Mouse (Mus musculus): ENCODE results near the gene Bcl6. TPM values are rescaled to one million over a fixed set of nuclear protein-coding genes. Genes with fewer than 3 reads are reported as not detected.

The Bcl6 gene
- total and polyA plus RNA-seq, 3 experiments = 0.20 to 0.60 (median 0.25) TPM

DNA sequence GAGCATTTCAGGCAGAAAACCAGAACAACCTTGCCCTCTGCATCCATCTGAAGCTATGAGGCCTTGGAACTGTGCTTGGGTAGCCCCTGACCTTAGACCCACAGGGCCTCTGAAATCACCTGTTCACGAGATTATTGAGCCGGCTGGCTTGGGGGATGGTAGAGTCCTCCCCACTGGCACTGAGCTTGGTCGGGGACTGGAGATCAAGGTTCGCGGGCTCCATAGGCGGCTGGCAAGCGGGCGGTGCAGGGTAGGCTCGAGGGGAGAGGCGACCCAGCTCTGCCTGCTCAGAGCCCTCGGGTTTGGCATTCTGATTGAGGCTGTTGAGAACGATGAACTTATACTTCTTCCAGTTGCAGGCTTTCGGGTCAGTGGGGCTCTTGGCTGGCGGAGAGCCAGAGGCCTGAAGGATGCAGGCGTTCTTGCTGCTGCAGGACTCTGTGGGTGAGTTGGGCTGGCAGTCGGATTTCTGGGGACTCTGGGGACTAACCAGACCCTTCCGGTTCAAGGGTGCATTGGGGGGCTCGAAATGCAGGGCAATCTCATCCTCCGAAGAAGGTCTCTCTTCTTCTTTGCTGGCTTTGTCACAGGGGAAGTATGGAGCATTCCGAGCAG, 16.4 kb downstream of the Bcl6 start:
- DNase-seq (ENCODE audit: extremely low read depth) = no peak
- no peak for TF ChIP-seq ZNF384 (IDR thresholded peaks at IDR 0.05; ENCODE audit: low read depth, low read length)
- no peak for TF ChIP-seq MAZ (IDR thresholded peaks at IDR 0.05; ENCODE audit: low read depth, low read length)
- TF ChIP-seq ETS1 (conservative IDR thresholded peaks at IDR 0.05; ENCODE audit: low read depth, low read length) = no peak
- no peak for TF ChIP-seq E2F4 (IDR thresholded peaks at IDR 0.05; ENCODE audit: insufficient replicate concordance, low read depth, low read length)
- TF ChIP-seq CTCF (conservative IDR thresholded peaks at IDR 0.05 in 1 of 2, IDR thresholded peaks at IDR 0.05 in 1 of 2; ENCODE audit: low read depth in 2 of 2, low read length in 2 of 2) = no peak
- TF ChIP-seq MEF2A (IDR thresholded peaks at IDR 0.05; ENCODE audit: borderline replicate concordance, low read depth, low read length) = no peak
- TF ChIP-seq TBP (conservative IDR thresholded peaks at IDR 0.05; ENCODE audit: low read depth, low read length) = no peak
- no peak for TF ChIP-seq USF2 (conservative IDR thresholded peaks at IDR 0.05; ENCODE audit: low read depth, low read length)
- TF ChIP-seq CHD1 (IDR thresholded peaks at IDR 0.05; ENCODE audit: low read depth, low read length) = no peak
- TF ChIP-seq RCOR1 (conservative IDR thresholded peaks at IDR 0.05; ENCODE audit: low read depth, low read length) = no peak
- no peak for TF ChIP-seq UBTF (IDR thresholded peaks at IDR 0.05; ENCODE audit: low read depth, low read length)
- no peak for TF ChIP-seq NRF1 (IDR thresholded peaks at IDR 0.05; ENCODE audit: low read depth, low read length)
- dilution Hi-C loops (cut with MboI; ENCODE audit: extremely low pct_ligation_motif_present, extremely low pct_unique_long_range_greater_than_20kb, low sequenced_read_pairs) = no loop called here
- Histone ChIP-seq H3K36me3 (replicated peaks in 1 of 2; ENCODE audit: control insufficient read depth in 1 of 2, insufficient read depth in 1 of 2, low read length in 1 of 2) (peaks cover 0 to 15% of the 10 kb centered on the region in 2 experiments), H3K27me3 (replicated peaks) (no peaks in the 10 kb centered on the region), H3K9me3 (replicated peaks; ENCODE audit: low read length) (no peaks in the 10 kb centered on the region), H3K4me3 (replicated peaks in 1 of 3; ENCODE audit: low read depth in 2 of 3, low read length in 2 of 3, poor library complexity in 1 of 3) (no peak overlapping the region), H3K4me2 (ENCODE audit: insufficient read depth, low read depth, poor library complexity, severe bottlenecking) (no peak overlapping the region), H3K27ac (ENCODE audit: insufficient read depth, low read depth) (no peak overlapping the region), H3K4me1 (ENCODE audit: control insufficient read depth in 1 of 2, insufficient read depth in 2 of 2) (peaks cover 3 to 8% of the 10 kb centered on the region in 2 experiments; a peak in 2 of 4 replicates), H3K79me2 (replicated peaks; ENCODE audit: control insufficient read depth, extremely low read depth, insufficient read depth, poor library complexity, severe bottlenecking) (no peaks in the 10 kb centered on the region), H3K9ac (ENCODE audit: insufficient read depth, low read depth) (no peak overlapping the region)
- in situ Hi-C loops (cut with MboI; ENCODE audit: low pct_ligation_motif_present, low pct_unique_long_range_greater_than_20kb, low sequenced_read_pairs) = no loop called here

DNA sequence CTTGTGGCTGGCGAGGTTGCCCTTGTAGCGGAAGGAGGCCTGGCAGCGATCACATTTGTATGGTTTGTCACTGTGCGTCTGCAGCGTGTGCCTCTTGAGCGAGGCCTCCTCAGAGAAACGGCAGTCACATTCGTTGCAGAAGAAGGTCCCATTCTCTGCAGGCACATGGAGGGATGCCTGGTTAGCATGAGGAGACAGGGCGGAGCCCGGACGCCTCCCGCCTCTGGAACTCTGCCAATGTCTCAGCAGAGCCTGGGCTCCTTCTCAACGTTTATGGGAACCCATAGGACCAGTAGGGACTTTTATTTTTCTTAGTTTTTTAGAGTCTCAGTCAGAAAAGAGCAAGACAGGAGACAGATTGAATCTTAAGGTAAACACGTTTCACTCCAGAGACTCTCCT, 18.7 kb downstream of the Bcl6 start:
- Histone ChIP-seq H3K4me2 (ENCODE audit: insufficient read depth, low read depth, poor library complexity, severe bottlenecking) (no peak overlapping the region), H3K9me3 (replicated peaks; ENCODE audit: low read length) (no peaks in the 10 kb centered on the region), H3K9ac (ENCODE audit: insufficient read depth, low read depth) (no peak overlapping the region), H3K4me3 (replicated peaks in 1 of 3; ENCODE audit: low read depth in 2 of 3, low read length in 2 of 3, poor library complexity in 1 of 3) (no peak overlapping the region), H3K27ac (ENCODE audit: insufficient read depth, low read depth) (no peak overlapping the region), H3K4me1 (ENCODE audit: control insufficient read depth in 1 of 2, insufficient read depth in 2 of 2) (peaks cover 3 to 8% of the 10 kb centered on the region in 2 experiments; a peak in 2 of 4 replicates), H3K36me3 (replicated peaks in 1 of 2; ENCODE audit: control insufficient read depth in 1 of 2, insufficient read depth in 1 of 2, low read length in 1 of 2) (peaks cover 0 to 15% of the 10 kb centered on the region in 2 experiments), H3K27me3 (replicated peaks) (no peaks in the 10 kb centered on the region), H3K79me2 (replicated peaks; ENCODE audit: control insufficient read depth, extremely low read depth, insufficient read depth, poor library complexity, severe bottlenecking) (no peaks in the 10 kb centered on the region)
- in situ Hi-C loops (cut with MboI; ENCODE audit: low pct_ligation_motif_present, low pct_unique_long_range_greater_than_20kb, low sequenced_read_pairs) = no loop called here
- dilution Hi-C loops (cut with MboI; ENCODE audit: extremely low pct_ligation_motif_present, extremely low pct_unique_long_range_greater_than_20kb, low sequenced_read_pairs) = no loop called here
- TF ChIP-seq PAX5 (IDR thresholded peaks at IDR 0.05; ENCODE audit: low read length) (no peak), ZNF384 (IDR thresholded peaks at IDR 0.05; ENCODE audit: low read depth, low read length) (no peak), ZKSCAN1 (IDR thresholded peaks at IDR 0.05; ENCODE audit: borderline replicate concordance, low read depth, low read length) (no peak), SIN3A (IDR thresholded peaks at IDR 0.05; ENCODE audit: low read length) (no peak), SMC3 (IDR thresholded peaks at IDR 0.05; ENCODE audit: low read depth, low read length) (no peak), MXI1 (IDR thresholded peaks at IDR 0.05; ENCODE audit: low read depth, low read length) (no peak), NELFE (IDR thresholded peaks at IDR 0.05; ENCODE audit: low read depth, low read length) (no peak), ZC3H11A (IDR thresholded peaks at IDR 0.05; ENCODE audit: low read depth, low read length) (no peak), ZMIZ1 (IDR thresholded peaks at IDR 0.05; ENCODE audit: low read depth, low read length) (no peak), KAT2A (IDR thresholded peaks at IDR 0.05; ENCODE audit: insufficient replicate concordance, low read length) (no peak), UBTF (IDR thresholded peaks at IDR 0.05; ENCODE audit: low read depth, low read length) (no peak), CHD1 (IDR thresholded peaks at IDR 0.05; ENCODE audit: low read depth, low read length) (no peak), IRF4 (IDR thresholded peaks at IDR 0.05; ENCODE audit: low read depth, low read length) (no peak), RCOR1 (conservative IDR thresholded peaks at IDR 0.05; ENCODE audit: low read depth, low read length) (no peak), BHLHE40 (IDR thresholded peaks at IDR 0.05; ENCODE audit: low read depth, low read length) (no peak), TBP (conservative IDR thresholded peaks at IDR 0.05; ENCODE audit: low read depth, low read length) (no peak), HCFC1 (IDR thresholded peaks at IDR 0.05; ENCODE audit: low read depth, low read length) (no peak)
- DNase-seq (ENCODE audit: extremely low read depth) = no peak
